Mouse (Mus musculus) left cerebral cortex, postnatal 25 days (tissue): ENCODE measurements around the gene Sgk1. TPM values are rescaled to one million over a fixed set of nuclear protein-coding genes. Genes with fewer than 3 reads are reported as not detected.

Experiments
- DNase-seq, 2 experiments: peaks; one replicate each; pipeline ENCODE4 v3.0.0; 2022; ENCODE audit warnings: low spot score in 2 of 2, mixed read lengths in 1 of 2
- intact Hi-C: fragments of 180-260 bp; cut with DNase I; formaldehyde crosslinking; loops from one replicate; pipeline ENCODE4 v1.15.1; 2025
- total RNA-seq, 2 experiments: library from RNA; stranded (reverse); gene quantifications; 2 replicates each; pipeline ENCODE4 v1.2.3; 2021

Sgk1 gene
- total RNA-seq, result 10 to 100 TPM; 69.3 to 73.0 TPM

DNA sequence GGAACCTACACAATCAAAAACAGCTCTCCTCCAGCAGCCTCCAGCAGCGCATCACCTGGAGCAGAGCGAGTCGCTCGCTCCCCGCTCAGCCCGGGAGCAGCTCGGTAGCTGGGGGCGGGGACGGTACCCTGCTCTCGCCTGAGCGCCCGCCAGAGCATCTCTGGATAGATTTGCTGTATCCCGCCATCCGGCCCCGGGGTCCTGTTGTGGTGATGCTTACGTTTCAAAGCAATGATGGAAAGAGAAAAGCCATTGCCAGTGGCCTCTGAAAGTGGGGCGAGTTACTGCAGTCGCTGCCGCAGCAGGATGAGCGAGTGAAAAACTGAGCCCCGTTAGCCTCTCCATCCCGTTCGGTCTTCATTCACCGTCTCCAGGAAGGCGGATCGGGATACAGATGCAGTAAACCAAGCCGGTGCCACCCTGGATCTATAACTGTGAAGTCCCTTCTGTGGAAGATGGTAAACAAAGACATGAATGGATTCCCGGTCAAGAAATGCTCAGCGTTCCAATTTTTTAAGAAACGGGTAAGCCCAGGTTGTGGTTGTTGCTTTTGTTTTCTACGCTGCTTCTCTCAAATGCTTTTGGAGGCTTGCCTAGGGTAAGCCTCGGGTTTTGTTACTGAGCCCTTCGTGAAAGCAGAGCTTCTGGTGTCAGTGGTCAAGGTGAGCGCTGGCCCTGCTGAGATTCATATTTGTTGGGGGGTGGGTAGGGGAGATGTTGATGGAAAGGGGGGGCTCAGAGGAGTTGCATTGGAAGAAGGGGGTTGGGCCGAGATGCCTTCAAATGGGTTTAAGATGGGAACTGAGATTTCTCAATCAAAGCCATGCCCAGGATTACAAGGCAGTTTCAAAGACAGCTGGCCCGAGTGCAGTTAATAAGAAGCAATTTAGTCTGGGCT is at the start of gene Sgk1:
Gene Sgk1 (plus strand): TSS at position 1 of the 898 bp plus-strand sequence.
- DNase-seq, result peak; percentile 75 to 76
- intact Hi-C loops, result loop anchor here (1.0 to 5.0 kb wide), 4 partner anchors 40 to 415 kb away; no protein-coding TSS in a partner anchor

- intact Hi-C loops, result no loop called here
- DNase-seq, result peak; percentile 17 to 42
These were observed 49.7 kb upstream of the Sgk1 start for GRCm38 (mm10) chr10:21832282-21832681.

DNA sequence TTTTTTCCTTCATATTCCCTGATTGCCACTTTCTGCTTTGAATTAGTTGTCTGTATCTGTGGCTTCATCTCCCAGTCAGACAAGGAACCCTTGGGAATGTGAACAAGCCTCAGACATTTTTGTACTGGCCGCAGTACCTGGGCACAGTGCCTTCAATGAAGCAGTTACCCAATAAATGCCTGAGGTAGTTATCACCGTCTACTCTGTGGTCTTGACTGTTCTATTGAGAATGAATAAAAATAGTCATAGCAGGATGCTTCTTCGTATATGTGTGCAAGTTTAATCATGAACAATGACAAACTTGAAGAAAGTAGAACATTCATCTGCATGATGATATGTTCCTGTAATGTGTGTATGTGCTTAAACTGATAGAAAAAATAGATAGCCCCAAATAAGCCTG is 48.2 kb upstream of the Sgk1 start:
- intact Hi-C loops, result no loop called here
- no peak for DNase-seq

DNA sequence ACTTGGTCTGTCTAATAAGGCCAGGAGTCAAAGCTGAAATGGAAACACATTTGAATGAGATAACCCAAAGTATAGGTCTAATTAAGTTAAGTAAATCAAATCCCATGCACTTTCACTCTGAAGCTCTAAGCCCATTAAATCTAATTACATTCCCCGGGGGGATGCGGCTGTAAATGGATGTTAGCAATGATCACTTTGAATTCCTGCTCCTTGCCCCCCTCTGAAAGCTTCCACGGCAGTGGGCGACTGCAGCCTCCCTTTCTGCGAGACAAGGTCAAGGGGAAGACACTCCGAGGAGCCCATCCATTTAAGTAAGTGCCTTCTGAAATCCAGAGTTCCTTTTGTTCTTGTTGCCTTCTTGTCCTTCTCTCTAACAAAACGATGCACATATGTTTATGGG is 46.9 kb upstream of the Sgk1 start:
- intact Hi-C loops, result no loop called here
- no peak for DNase-seq

GRCm38 (mm10) chr10:21839248-21840155 is 42.5 kb upstream of the Sgk1 start:
- intact Hi-C loops, result no loop called here
- DNase-seq, result no peak

- intact Hi-C loops, result no loop called here
- DNase-seq, result no peak
These were observed 38.7 kb upstream of the Sgk1 start for GRCm38 (mm10) chr10:21843326-21843725.

- intact Hi-C loops, result no loop called here
- DNase-seq, result no peak
These were observed 38.1 kb upstream of the Sgk1 start for GRCm38 (mm10) chr10:21843861-21844260.

DNA sequence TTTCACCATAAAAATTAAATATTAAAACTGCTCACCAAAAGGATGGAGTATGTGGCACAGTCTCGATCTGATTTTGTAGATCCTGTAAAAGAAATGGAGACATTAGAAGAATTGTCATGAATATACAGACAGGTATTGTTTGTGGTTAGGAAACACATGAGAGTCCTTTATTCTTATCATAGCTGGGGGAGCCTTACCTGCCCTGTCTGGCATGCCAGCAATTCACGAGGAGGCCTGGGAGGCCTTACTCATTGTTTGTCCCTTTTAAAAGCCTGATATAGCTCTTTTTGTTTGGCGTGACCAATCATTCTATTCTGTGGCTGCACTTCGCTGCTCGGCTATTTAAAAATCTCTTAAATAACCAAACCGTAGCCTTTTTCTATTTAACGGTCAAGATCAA is 37.6 kb upstream of the Sgk1 start:
- DNase-seq, result no peak
- intact Hi-C loops, result no loop called here

DNA sequence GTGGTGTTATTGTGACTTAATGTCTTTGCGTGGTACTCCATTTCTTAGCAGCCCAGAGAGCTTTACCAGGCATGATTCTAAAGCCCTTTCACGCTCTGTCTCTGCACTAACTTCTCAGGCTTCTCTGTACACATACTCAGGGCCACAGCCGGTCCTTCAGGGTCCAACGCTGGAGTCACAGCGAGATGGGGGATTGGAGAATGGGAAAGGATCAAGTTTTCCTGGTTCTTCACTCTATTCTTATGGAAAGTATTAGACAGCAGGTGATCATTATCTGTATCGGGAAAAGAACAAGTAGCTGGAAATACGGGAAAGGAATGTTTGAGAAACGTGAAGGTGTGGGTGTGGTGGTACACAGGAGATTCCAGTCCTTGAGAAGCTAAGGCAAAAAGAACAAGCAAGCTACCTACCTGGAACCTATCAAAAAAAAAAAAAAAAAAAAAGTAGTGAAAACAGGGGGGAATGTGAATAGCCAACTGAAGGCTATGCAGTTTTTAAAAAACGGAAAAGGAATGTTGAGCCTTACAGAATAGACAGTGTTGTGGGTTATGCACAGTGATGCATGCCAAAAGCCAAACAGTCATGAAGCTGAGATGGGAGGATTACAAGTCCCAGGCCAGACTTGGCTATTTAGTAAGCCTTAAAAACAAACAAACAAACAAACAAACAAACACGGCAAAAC is 36.2 kb upstream of the Sgk1 start:
- intact Hi-C loops, result no loop called here
- no peak for DNase-seq

DNA sequence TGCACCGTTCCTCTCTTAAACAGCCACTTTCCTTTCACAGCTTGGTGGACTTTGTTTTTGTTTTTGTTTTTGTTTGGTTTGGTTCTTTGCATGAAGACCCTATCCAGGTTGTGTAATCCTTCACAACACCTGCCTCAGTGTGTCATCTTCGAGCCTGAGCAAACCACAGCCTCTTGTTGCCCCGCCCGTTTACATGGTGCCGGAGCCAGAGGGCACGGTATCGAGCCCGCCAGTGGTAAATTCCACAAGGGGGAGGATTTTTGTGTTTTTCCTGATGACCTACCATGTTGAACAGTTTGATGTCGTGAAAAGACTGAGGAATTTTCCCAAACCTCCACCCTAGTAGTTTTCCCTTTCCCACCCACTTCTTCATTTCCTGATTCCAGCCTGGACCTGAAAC is 35.6 kb upstream of the Sgk1 start:
- intact Hi-C loops, result no loop called here
- DNase-seq, result no peak

- intact Hi-C loops, result no loop called here
- no peak for DNase-seq
These were observed 34.8 kb upstream of the Sgk1 start for GRCm38 (mm10) chr10:21847026-21847820.

DNA sequence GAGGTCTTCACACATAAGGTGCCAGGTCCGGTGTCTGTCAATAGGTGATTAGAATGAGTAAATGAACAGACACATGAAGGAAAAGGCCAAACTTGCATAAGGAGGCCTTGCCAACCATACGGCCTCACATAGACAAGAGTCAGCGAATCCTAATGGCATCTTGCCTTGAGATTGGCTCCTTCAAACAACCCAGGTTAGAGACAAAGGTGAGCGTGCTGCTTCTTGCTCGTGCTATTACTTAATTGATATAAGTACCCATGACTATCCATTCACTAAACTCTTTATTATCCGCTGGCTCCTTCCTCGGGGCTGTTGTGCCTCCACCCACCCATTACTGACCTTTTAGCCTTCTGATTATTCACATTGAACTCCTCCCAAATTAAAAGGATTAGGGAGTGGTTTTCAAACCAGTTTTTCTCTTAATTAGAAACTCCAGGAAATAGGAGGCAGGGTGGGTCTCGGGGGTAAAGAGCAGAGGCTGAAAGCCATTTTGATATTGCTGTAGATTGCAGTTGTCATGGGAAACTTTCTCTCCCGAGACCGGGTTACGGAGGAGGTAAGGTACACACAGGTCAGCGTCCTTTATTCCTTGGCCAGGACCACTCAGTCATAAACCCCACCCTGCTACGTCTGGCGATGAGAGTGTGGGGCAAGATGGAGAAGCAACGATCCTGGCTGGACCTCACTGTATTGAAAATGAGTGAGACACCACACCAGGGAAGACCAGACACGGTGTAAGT is 33.9 kb upstream of the Sgk1 start:
- intact Hi-C loops, result no loop called here
- DNase-seq, result no peak

- intact Hi-C loops, result no loop called here
- DNase-seq, result no peak
These were observed 32.7 kb upstream of the Sgk1 start for GRCm38 (mm10) chr10:21849251-21849650.

DNA sequence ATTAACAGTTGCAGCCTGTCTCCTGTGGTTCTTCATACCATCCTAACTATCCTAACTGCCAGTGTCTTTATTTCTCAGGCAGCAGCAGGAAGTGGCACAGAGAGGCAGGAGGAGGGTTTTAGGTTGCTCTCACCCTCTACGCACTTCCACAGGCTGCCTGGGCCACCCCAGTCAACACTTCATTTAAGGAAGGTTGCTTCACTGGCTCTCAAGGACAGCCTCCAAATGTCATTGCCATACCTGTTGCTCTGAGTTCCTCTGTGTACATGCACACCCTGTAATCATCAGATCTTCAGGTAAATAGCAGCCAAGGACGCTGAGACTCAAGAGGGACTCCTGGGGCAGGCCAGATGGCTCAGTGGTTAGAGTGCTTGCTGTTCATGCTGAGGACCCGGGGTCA is 31.7 kb upstream of the Sgk1 start:
- intact Hi-C loops, result no loop called here
- no peak for DNase-seq

DNA sequence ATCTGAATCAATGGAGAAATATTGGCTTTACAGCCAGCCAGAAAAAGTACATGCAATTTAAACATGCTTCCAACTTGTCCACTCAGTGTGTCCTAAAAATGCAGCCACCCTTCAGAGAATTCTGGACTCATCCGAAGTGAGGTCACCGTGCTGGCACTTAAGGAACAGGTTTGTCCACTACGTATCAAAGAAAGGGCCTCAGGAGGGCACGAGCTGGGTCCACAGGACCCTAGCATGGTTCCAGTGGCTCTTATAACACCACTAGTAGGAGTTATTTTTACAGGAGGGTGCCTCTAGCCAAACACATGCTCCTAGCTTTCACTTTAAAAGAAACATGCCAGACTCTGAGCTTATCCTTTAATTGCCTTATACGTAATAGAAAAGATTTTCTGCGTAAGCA is 28.9 kb upstream of the Sgk1 start:
- no peak for DNase-seq
- intact Hi-C loops, result no loop called here

DNA sequence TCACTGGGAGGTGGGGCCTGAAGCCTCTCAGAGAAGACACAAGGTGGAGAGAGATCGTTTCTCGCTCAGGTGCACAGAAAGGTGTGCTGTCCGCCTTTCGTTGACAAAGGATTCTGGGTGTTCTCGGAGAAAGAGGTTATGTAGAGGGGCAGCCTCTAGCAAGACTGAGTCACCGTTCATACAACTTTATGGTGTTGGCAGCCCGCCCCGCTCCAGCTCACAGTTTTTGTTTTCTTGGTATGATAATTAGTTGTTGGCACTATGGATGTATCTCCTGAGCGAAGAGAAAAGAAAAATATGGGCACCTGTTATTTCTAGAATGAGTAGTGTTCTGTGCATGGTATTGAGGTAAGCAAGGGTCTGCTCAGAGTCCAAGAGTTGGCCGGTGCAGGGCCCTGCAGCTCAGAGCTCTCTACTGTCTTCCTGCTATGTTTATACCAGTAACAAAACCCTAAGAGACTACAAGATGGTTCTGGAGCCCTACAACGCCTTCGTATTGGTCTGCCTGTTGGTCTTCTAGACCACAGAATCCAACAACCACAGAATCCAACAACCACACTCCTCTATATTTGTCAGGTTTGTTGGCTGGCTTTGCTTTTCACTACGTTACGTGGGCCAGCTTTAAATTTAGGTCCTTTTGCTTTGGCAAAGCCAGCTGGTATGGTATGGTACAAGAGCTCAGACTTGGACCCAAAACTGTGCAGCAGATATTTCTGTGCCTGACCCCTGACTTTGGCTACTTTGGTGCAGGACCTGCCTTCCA is 28.2 kb upstream of the Sgk1 start:
- DNase-seq, result peak; percentile 13 to 70
- intact Hi-C loops, result no loop called here

DNA sequence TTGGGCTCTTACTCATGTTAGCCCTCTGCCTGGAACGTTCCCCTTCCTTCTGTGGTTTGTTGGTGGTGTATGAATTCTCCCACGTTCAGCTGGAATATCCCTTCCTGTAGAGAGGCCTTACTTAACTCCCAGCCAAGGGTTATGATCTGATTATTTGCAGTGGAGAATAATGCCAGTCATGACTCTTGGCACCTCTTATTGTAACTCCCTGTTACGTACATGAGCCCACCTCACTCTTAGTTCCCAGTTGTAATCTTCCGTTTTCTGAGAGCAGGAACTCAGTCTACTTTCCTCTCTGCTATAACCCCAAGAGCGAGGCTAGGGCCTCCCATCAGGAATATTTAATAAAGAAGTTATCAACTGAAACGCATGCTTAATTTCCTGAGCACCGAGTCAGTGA is 26.6 kb upstream of the Sgk1 start:
- intact Hi-C loops, result no loop called here
- DNase-seq, result no peak

DNA sequence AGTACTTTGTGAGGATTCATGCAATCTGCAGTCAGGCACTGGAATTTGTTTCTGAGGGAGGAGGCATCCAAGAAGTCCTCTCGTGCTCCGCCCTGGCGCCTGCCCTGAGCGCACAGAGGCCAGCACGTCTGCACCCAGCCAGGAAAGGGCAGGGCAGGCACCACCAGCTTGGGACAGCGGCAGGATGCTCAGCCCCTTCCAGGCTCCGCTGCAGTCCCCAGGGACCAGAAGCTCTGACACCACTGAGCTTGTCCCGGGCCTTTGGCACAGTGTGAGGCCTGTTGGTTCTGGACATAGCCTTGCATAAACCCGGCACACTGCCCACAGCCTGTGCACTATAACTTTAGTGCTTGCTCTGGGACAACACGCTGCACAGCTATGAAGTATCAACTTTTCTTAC is 24.3 kb upstream of the Sgk1 start:
- no peak for DNase-seq
- intact Hi-C loops, result no loop called here
